Mouse (Mus musculus) yolk sac, embryonic 10.5 days (tissue): ENCODE measurements around the gene Klk9.

Experiments
- DNase-seq: peaks from one replicate; pipeline ENCODE4 v3.0.0-alpha.2; 2017; ENCODE audit warnings: low spot score

Gene Klk9

GRCm38 (mm10) chr7:43791591-43791990, at the start of gene Klk9:
TSS of gene Klk9 (plus strand) at chr7:43791891.
- no peak for DNase-seq

DNA sequence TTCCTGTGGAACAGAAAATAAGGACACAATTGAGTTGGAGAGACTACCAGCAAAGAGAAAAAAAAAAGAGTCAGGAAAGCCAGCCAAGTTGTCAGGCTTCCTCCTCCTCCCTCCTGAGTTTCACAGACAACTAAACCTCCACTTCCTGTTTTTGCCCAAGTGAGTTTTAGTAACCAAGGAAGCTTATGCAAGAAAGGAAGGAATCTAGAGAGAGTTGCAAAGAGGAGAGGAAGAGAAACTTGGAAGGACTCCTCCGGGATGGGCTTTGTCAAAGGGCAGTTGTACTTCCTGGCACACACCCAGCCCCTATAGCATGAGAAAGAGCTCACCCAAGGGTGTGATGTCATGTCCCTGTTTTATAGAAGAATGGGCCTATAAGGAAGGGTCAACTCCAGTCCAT, 43.9 kb upstream of the Klk9 start:
- no peak for DNase-seq

- no peak for DNase-seq
These were observed 38.9 kb upstream of the Klk9 start for GRCm38 (mm10) chr7:43752806-43753205.

- DNase-seq: no peak
These were observed 25.2 kb upstream of the Klk9 start for GRCm38 (mm10) chr7:43766484-43766883.

GRCm38 (mm10) chr7:43768597-43768996, 23.1 kb upstream of the Klk9 start, which contains the start of gene Klk12:
TSS of gene Klk12 (plus strand) at chr7:43768897.
- no peak for DNase-seq

- no peak for DNase-seq
These were observed 22.1 kb upstream of the Klk9 start for GRCm38 (mm10) chr7:43769636-43770035.

DNA sequence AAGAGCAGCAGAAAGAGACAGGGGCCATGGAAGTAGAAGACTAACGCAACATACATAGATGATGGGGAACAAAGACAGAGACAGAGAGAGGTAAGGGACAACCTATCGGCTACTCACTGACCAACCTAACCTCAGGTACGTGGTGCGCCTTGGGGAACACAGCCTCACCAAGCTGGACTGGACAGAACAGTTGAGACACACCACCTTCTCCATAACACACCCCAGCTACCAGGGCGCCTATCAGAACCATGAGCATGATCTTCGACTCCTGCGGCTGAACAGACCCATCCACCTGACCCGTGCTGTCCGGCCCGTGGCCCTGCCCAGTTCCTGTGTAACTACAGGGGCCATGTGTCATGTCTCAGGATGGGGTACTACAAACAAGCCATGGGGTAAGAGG, 21.0 kb upstream of the Klk9 start:
- no peak for DNase-seq

- no peak for DNase-seq
These were observed 19.8 kb upstream of the Klk9 start for GRCm38 (mm10) chr7:43771916-43772315.

DNA sequence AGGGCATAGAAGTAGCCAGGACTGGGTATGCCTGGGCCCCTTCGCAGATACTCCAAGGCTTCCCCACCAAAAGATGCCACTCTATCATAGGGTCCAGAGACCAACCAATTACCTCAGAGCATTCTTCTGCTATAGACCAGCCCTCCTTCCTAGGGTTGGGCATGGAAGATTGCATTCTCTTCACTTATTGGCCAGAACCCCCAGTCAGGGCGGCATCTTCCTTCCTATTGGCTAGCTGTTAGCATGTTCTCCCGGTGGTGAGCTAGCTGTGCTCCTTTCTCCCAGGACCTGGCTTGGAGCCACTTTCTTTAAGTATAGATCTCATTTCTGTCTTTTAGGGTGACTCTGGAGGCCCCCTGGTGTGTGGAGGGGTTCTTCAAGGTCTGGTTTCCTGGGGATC, 18.8 kb upstream of the Klk9 start:
- DNase-seq: no peak

DNA sequence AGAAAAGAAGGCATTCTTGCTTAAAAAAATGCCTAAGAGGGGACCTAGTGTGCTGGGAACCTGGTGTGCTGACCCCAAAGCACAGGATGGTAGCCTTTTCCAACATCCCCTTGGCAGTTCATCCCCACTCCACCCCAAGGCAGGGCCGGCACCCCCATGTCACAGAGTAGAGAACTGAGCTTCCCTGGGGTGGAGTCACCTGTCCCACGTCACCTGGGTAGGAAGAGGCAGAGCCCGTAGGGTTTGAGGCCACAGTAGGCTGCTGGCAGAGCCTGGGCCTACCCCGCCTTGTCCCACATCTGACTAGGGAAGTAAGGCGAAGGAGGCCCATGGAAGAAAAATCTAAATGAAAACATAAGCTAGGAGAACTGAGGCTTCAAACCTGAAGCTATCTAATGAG, 17.3 kb upstream of the Klk9 start, which contains the start of gene Klk11:
TSS of gene Klk11 (plus strand) at position 241 of the 400 bp plus-strand sequence.
- DNase-seq: no peak

DNA sequence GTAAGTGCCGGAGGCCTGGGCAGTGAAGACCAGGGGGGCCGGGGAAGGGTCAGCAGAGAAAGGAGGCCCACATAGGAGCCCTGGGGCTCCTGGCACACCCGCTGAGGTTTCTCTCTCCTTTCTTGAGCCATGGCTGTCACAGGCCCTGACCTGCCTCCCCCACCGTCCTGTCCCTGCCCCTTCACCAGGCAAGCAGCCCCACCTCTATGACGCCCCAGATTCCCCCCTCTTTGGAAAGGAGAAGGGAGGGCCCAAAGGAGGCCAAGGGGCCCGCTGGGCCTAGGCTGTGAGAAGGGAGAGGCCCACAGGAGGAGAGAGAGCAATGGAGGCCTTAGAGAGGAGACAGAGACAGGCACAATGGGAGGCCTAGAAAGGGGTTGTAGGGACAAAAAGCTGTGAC, 16.9 kb upstream of the Klk9 start:
- no peak for DNase-seq

- no peak for DNase-seq
These were observed 16.2 kb upstream of the Klk9 start for GRCm38 (mm10) chr7:43775311-43776057.

- no peak for DNase-seq
These were observed 15.2 kb upstream of the Klk9 start for GRCm38 (mm10) chr7:43776506-43776905.

DNA sequence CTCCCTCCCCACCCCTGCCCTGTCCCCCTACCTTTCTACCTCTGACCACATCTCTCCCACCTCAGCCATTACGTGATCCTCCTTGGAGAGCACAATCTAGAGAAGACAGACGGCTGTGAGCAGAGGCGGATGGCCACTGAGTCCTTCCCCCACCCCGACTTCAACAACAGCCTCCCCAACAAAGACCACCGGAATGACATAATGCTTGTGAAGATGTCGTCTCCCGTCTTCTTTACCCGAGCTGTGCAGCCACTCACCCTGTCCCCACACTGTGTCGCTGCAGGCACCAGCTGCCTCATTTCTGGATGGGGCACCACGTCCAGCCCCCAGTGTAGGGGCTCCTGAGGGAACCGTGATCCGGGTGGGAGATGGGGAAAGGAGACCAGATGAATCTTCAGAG, 14.3 kb upstream of the Klk9 start:
- no peak for DNase-seq

DNA sequence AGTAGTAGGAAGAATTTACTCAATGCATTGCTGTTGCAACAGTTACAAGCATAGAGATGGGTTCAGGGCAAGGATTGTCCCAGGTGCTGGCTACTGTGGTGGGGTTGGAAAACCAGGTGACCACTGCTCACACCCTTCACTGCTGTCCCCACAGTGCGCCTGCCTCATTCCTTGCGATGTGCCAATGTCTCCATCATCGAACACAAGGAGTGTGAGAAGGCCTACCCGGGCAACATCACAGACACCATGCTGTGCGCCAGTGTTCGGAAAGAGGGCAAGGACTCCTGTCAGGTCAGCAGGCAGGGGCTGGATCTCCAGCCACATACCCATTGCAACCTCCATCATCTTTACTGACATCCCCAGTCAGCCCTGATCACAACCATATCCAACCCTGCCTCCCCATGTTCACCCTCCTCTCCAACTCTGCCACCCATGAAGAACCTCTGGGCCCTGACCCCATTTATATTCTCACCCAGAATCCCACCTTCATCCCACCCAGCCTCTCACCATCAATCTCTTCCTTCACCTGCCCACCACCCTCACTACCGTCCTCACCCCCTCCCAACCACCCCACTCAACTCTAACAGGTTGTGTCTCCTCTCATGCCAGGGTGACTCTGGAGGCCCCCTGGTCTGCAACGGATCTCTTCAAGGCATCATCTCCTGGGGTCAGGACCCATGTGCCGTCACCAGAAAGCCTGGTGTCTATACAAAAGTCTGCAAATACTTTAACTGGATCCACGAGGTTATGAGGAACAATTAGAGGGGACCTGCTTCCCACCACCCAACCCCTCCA, 13.3 kb upstream of the Klk9 start:
- DNase-seq: no peak

GRCm38 (mm10) chr7:43780241-43780640, 11.4 kb upstream of the Klk9 start:
- DNase-seq: no peak

GRCm38 (mm10) chr7:43780746-43781145, 10.9 kb upstream of the Klk9 start, which contains the start of gene Klk10:
TSS of gene Klk10 (plus strand) at chr7:43781035.
- DNase-seq: no peak

DNA sequence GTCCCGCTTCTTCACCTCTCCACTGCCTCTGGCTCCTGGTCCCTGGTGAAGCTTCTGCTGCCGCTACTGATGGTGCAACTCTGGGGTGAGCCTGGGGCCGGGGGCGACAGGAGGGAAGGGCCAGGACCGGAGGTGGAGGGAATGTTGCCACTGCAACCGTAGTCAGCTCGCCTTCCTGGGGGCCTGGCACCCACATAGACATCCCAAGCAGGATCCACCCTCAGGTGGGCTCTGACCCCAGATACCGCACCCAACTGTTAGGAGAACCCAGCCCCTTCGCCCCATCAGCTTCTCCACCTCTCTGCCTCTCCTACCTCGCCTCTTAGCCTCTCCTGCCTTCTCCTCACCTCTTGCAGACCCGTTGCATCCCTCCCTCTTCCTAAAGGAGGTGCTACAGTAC, 10.2 kb upstream of the Klk9 start:
- DNase-seq: no peak

- DNase-seq: peak; percentile 40
These were observed 9.1 kb upstream of the Klk9 start for GRCm38 (mm10) chr7:43782275-43783265.

DNA sequence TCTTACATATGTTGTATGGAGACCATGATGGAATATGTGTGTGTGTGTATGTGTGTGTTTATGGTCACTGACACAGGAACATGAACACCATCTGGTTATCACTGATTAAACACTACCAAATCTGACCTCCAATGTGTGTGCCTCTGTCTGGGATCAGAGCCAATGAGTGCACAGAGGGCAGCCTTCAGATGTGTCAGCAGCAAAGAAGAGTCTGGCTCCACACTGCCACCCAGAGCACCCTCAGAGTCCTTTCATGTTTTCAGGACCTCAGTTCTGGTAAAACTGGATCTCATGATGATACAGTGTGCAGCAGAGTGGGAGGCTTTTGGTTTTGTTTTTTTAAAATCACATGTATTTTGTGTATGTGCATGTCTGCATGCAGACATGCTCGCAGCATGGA, 6.4 kb upstream of the Klk9 start:
- DNase-seq: no peak

DNA sequence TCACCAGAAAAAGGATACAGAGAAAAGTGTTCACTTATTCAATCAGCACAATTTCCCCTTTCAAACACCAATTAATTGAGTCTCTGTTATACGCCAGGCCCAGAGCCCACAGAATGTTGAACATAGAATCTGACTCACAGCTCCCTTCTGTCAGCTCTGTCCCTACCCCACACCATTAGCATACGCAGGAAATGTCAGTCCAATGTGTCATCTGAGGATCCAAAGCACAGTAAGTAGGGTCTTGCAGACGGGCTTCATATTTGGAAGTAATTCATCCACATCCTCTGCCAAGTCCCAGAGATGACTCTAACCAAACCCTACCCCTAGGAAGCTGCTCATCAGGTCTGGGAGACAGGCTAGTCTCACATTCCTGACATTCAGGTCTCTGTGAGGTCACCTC, 3.6 kb upstream of the Klk9 start:
- DNase-seq: no peak

- DNase-seq: no peak
These were observed 2.4 kb upstream of the Klk9 start for GRCm38 (mm10) chr7:43789295-43789694.
